Mouse (Mus musculus): Measurements from ENCODE around the gene Col9a2. TPM values are rescaled to one million over a fixed set of nuclear protein-coding genes. Genes with fewer than 3 reads are reported as not detected.

Gene Col9a2
- polyA plus RNA-seq, 1 experiment from 2014 or later: 5.7 TPM

GRCm38 (mm10) chr4:121028146-121028545, 11.0 kb upstream of the Col9a2 start:
- no peak overlapping the region for H3K27ac ChIP-seq (replicated peaks)
- WGBS: 55% methylated on average over 1 of the region's 1 CpGs
- ATAC-seq (ENCODE audit: low FRiP score, low TSS enrichment): no peak

GRCm38 (mm10) chr4:121028659-121029392, 10.4 kb upstream of the Col9a2 start:
- no peak overlapping the region for H3K9ac ChIP-seq (ENCODE audit: low read length)
- H3K27me3 ChIP-seq (ENCODE audit: control insufficient read depth, insufficient read depth, low read length): no peaks in the 10 kb centered on the region
- no peak overlapping the region for H3K27ac ChIP-seq (replicated peaks)
- TF ChIP-seq EP300 (optimal IDR thresholded peaks at IDR 0.05) (no peak), CTCF (IDR thresholded peaks at IDR 0.05; ENCODE audit: low read depth) (peak; percentile 92)
- WGBS: 28% methylated on average over 14 of the region's 14 CpGs
- no peaks in the 10 kb centered on the region for H3K9me3 ChIP-seq (ENCODE audit: control insufficient read depth, low read length)
- H3K4me3 ChIP-seq (ENCODE audit: low read depth, low read length): no peak overlapping the region
- H3K36me3 ChIP-seq (ENCODE audit: control insufficient read depth, insufficient read depth, low read length): no peaks in the 10 kb centered on the region
- ATAC-seq (ENCODE audit: low FRiP score, low TSS enrichment) (no peak), DNase-seq (ENCODE audit: low spot score) (peak; percentile 62)
- no peaks in the 10 kb centered on the region for H3K4me1 ChIP-seq (replicated peaks; ENCODE audit: control insufficient read depth, insufficient read depth)
- H3K4me2 ChIP-seq (replicated peaks; ENCODE audit: low read depth): no peak overlapping the region

More at GRCm38 (mm10) chr4:121028146-121028545, 11.0 kb upstream of the Col9a2 start:
- Histone ChIP-seq H3K9me3 (ENCODE audit: control insufficient read depth, low read length) (no peaks in the 10 kb centered on the region), H3K4me1 (replicated peaks; ENCODE audit: control insufficient read depth, insufficient read depth) (no peaks in the 10 kb centered on the region), H3K27me3 (ENCODE audit: control insufficient read depth, insufficient read depth, low read length) (no peaks in the 10 kb centered on the region), H3K4me3 (ENCODE audit: low read depth, low read length) (no peak overlapping the region), H3K36me3 (ENCODE audit: control insufficient read depth, insufficient read depth, low read length) (no peaks in the 10 kb centered on the region), H3K4me2 (replicated peaks; ENCODE audit: low read depth) (no peak overlapping the region), H3K9ac (ENCODE audit: low read length) (no peak overlapping the region)
- TF ChIP-seq EP300 (optimal IDR thresholded peaks at IDR 0.05) (no peak), CTCF (IDR thresholded peaks at IDR 0.05; ENCODE audit: low read depth) (no peak)
- no peak for DNase-seq (ENCODE audit: low spot score)

- Histone ChIP-seq H3K4me2 (replicated peaks; ENCODE audit: low read depth) (no peak overlapping the region), H3K9ac (ENCODE audit: low read length) (no peak overlapping the region), H3K27ac (replicated peaks) (no peak overlapping the region), H3K9me3 (ENCODE audit: control insufficient read depth, low read length) (no peaks in the 10 kb centered on the region), H3K4me1 (replicated peaks; ENCODE audit: control insufficient read depth, insufficient read depth) (no peaks in the 10 kb centered on the region), H3K4me3 (ENCODE audit: low read depth, low read length) (no peak overlapping the region), H3K27me3 (ENCODE audit: control insufficient read depth, insufficient read depth, low read length) (no peaks in the 10 kb centered on the region), H3K36me3 (ENCODE audit: control insufficient read depth, insufficient read depth, low read length) (no peaks in the 10 kb centered on the region)
- ATAC-seq (ENCODE audit: low FRiP score, low TSS enrichment): no peak
- TF ChIP-seq CTCF (IDR thresholded peaks at IDR 0.05; ENCODE audit: low read depth) (peak; percentile 45), EP300 (optimal IDR thresholded peaks at IDR 0.05) (no peak)
- 64% methylated on average over 3 of the region's 3 CpGs for WGBS
- DNase-seq (ENCODE audit: low spot score): no peak
Measured at GRCm38 (mm10) chr4:121029632-121030031, 9.6 kb upstream of the Col9a2 start.

GRCm38 (mm10) chr4:121031440-121031839, 7.7 kb upstream of the Col9a2 start:
- DNase-seq (ENCODE audit: low spot score) (no peak), ATAC-seq (ENCODE audit: low FRiP score, low TSS enrichment) (no peak)
- H3K9ac ChIP-seq (ENCODE audit: low read length): no peak overlapping the region
- no peaks in the 10 kb centered on the region for H3K4me1 ChIP-seq (replicated peaks; ENCODE audit: control insufficient read depth, insufficient read depth)
- no peaks in the 10 kb centered on the region for H3K9me3 ChIP-seq (ENCODE audit: control insufficient read depth, low read length)
- no peaks in the 10 kb centered on the region for H3K36me3 ChIP-seq (ENCODE audit: control insufficient read depth, insufficient read depth, low read length)
- H3K4me2 ChIP-seq (replicated peaks; ENCODE audit: low read depth): no peak overlapping the region
- TF ChIP-seq CTCF (IDR thresholded peaks at IDR 0.05; ENCODE audit: low read depth) (peak; percentile 61), EP300 (optimal IDR thresholded peaks at IDR 0.05) (no peak)
- H3K27ac ChIP-seq (replicated peaks): no peak overlapping the region
- H3K27me3 ChIP-seq (ENCODE audit: control insufficient read depth, insufficient read depth, low read length): no peaks in the 10 kb centered on the region
- no peak overlapping the region for H3K4me3 ChIP-seq (ENCODE audit: low read depth, low read length)
- WGBS: 49% methylated on average over 4 of the region's 4 CpGs

- Histone ChIP-seq H3K4me2 (replicated peaks; ENCODE audit: low read depth) (no peak overlapping the region), H3K9me3 (ENCODE audit: control insufficient read depth, low read length) (no peaks in the 10 kb centered on the region), H3K4me3 (ENCODE audit: low read depth, low read length) (no peak overlapping the region), H3K36me3 (ENCODE audit: control insufficient read depth, insufficient read depth, low read length) (no peaks in the 10 kb centered on the region), H3K9ac (ENCODE audit: low read length) (no peak overlapping the region), H3K27me3 (ENCODE audit: control insufficient read depth, insufficient read depth, low read length) (no peaks in the 10 kb centered on the region), H3K27ac (replicated peaks) (no peak overlapping the region), H3K4me1 (replicated peaks; ENCODE audit: control insufficient read depth, insufficient read depth) (no peaks in the 10 kb centered on the region)
- TF ChIP-seq EP300 (optimal IDR thresholded peaks at IDR 0.05): no peak
- peak; percentile 56 for TF ChIP-seq CTCF (IDR thresholded peaks at IDR 0.05; ENCODE audit: low read depth)
- DNase-seq (ENCODE audit: low spot score): no peak
- no peak for ATAC-seq (ENCODE audit: low FRiP score, low TSS enrichment)
- WGBS: 71% methylated on average over 2 of the region's 2 CpGs
Measured at GRCm38 (mm10) chr4:121033006-121033405, 6.2 kb upstream of the Col9a2 start.

- Histone ChIP-seq H3K9me3 (ENCODE audit: control insufficient read depth, low read length) (no peaks in the 10 kb centered on the region), H3K27me3 (ENCODE audit: control insufficient read depth, insufficient read depth, low read length) (no peaks in the 10 kb centered on the region), H3K9ac (ENCODE audit: low read length) (0 out of 2 replicates have a peak overlapping the region, but pooled peaks have one; percentile 50), H3K4me2 (replicated peaks; ENCODE audit: low read depth) (peak overlapping the region; percentile 71), H3K27ac (replicated peaks) (no peak overlapping the region), H3K4me3 (ENCODE audit: low read depth, low read length) (peak overlapping the region; percentile 38), H3K36me3 (ENCODE audit: control insufficient read depth, insufficient read depth, low read length) (no peaks in the 10 kb centered on the region), H3K4me1 (replicated peaks; ENCODE audit: control insufficient read depth, insufficient read depth) (no peaks in the 10 kb centered on the region)
- no peak for DNase-seq (ENCODE audit: low spot score)
- 55% methylated on average over 14 of the region's 14 CpGs for WGBS
- no peak for TF ChIP-seq EP300 (optimal IDR thresholded peaks at IDR 0.05)
- TF ChIP-seq CTCF (IDR thresholded peaks at IDR 0.05; ENCODE audit: low read depth): no peak
- no peak for ATAC-seq (ENCODE audit: low FRiP score, low TSS enrichment)
Measured at GRCm38 (mm10) chr4:121040323-121040722, 1.1 kb downstream of the Col9a2 start.
